Mouse (Mus musculus) urinary bladder, adult 2 months (tissue): Measurements from ENCODE around the gene Nectin4. TPM values are rescaled to one million over a fixed set of nuclear protein-coding genes. Genes with fewer than 3 reads are reported as not detected.
"Not testable (repeated sequence)": the region's sequence is repeated elsewhere in the genome, so short reads cannot be mapped to it uniquely, and the experiment has no call there.

Experiments
- DNase-seq: peaks from one replicate; pipeline ENCODE4 v3.0.0; 2022; ENCODE audit warnings: low spot score
- polyA plus RNA-seq: library from polyadenylated mRNA; depleted of rRNA; stranded (reverse); fragments of >200 nt; gene quantifications from 2 replicates; pipeline ENCODE4 v1.2.3, GENCODE M21; 2012; rRNA removed

Nectin4 gene
- polyA plus RNA-seq: 35.1 and 39.2 TPM in 2 replicates

GRCm38 (mm10) chr1:171369845-171370556 lies at the start of gene Nectin4:
Gene Nectin4, plus strand, starts transcription at chr1:171370099.
- peak; percentile 72 for DNase-seq

GRCm38 (mm10) chr1:171320151-171320550 lies 49.7 kb upstream of the Nectin4 start:
- no peak for DNase-seq

- no peak for DNase-seq
Observed at GRCm38 (mm10) chr1:171321415-171321814, 48.5 kb upstream of the Nectin4 start.

- no peak for DNase-seq
Observed at GRCm38 (mm10) chr1:171322012-171322411, 47.9 kb upstream of the Nectin4 start.

- no peak for DNase-seq
Observed at GRCm38 (mm10) chr1:171325571-171325970, 44.3 kb upstream of the Nectin4 start.

GRCm38 (mm10) chr1:171326588-171326987 lies 43.3 kb upstream of the Nectin4 start:
- DNase-seq: not testable (repeated sequence)

GRCm38 (mm10) chr1:171328244-171328643 lies 41.7 kb upstream of the Nectin4 start:
- DNase-seq: no peak

- DNase-seq: peak; percentile 89
Observed at GRCm38 (mm10) chr1:171328839-171329432, 41.0 kb upstream of the Nectin4 start, which contains the start of gene Dedd. Gene Dedd, plus strand, starts transcription at chr1:171329145.

GRCm38 (mm10) chr1:171329433-171330215 lies 40.3 kb upstream of the Nectin4 start:
- peak; percentile 82 for DNase-seq

GRCm38 (mm10) chr1:171330216-171330560 lies 39.7 kb upstream of the Nectin4 start:
- no peak for DNase-seq

GRCm38 (mm10) chr1:171342262-171343207 lies 27.4 kb upstream of the Nectin4 start:
- DNase-seq: no peak

- no peak for DNase-seq
Observed at GRCm38 (mm10) chr1:171343922-171344677, 25.8 kb upstream of the Nectin4 start.

- no peak for DNase-seq
Observed at GRCm38 (mm10) chr1:171344715-171345114, 25.2 kb upstream of the Nectin4 start.

- peak; percentile 78 for DNase-seq
Observed at GRCm38 (mm10) chr1:171345225-171346094, 24.4 kb upstream of the Nectin4 start, which contains the start of the genes Nit1 and Pfdn2. Gene Nit1, minus strand, starts transcription at chr1:171345646. Gene Pfdn2, plus strand, starts transcription at chr1:171345670.

- DNase-seq: no peak
Observed at GRCm38 (mm10) chr1:171346095-171346450, 23.8 kb upstream of the Nectin4 start.

GRCm38 (mm10) chr1:171348665-171349064 lies 21.2 kb upstream of the Nectin4 start:
- DNase-seq: no peak

GRCm38 (mm10) chr1:171349210-171349609 lies 20.7 kb upstream of the Nectin4 start:
- no peak for DNase-seq

- DNase-seq: no peak
Observed at GRCm38 (mm10) chr1:171355812-171356340, 14.0 kb upstream of the Nectin4 start.

- DNase-seq: no peak
Observed at GRCm38 (mm10) chr1:171356814-171357213, 13.1 kb upstream of the Nectin4 start.
